Mouse (Mus musculus) right cerebral cortex, postnatal 36 days (tissue): ENCODE data around the gene Ank2.

Experiments used
- DNase-seq, 2 experiments: peaks; one replicate each; pipeline ENCODE4 v3.0.0; 2022; ENCODE audit warnings: low spot score in 2 of 2, mixed read lengths in 1 of 2

The Ank2 gene

DNA sequence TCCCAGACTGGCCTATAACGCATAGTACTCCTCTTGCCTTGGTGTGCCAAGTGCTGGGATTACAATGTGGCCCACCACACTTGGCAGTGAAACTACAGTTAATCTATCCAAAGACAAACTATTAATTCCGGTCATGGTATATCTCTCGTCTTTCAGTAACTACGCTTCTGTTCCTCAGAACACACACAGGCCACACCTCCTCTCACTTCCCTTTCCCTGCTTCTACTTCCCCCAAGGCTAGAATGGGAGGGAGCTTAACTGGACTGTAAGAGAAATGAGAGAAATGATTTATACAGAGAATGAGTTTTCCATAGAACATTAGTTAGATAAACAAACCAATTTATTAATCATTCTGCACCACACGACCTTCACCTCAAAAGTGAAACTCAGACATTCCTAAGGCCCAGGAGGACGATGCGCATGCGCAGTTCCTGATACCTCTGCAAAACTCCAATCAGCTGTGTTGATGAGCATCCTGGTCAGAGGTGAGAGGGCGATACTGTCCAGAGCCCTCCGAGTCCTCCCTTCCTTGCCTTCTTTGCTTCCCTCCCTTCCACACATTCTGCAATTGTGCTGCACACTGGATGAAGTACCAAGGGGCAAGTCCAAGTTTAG, 206.2 kb downstream of the Ank2 start:
- DNase-seq: no peak

DNA sequence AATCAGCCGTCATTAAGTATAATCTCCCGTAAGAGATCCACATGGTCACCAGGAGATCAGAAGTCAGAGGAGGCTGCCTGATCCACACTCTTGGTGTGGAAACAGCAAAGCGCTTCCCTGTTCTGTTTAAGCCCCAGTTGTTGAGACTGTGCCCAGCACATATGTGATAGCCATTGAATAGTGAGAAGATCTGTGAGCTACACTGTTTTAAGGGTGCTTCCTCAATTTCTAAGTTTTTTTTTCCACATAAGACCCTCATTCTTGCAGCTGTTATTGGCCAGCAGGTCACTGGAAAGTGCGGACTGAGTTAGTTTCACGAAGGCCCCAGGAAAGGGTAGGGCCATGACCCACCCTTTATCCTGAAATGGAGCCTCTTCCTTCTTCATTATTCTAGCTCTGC, 216.9 kb downstream of the Ank2 start:
- DNase-seq: no peak

DNA sequence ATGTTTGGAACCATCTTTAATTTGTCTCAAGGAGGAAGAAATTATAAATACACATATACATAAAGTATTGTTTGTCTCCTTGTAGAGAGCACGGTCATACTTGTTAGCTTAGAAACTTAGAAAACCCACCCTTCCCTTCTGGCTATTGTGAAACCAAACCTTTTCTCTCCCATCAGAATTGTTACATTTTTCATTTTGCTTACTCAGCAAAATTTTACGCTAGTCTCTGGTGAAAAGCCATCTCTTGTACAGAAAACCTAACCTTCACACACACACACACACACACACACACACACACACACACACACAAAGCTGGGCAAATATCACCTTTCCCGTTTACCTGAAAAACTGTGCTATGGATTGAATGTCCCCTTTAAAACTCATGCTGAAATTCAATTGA, 217.8 kb downstream of the Ank2 start:
- no peak for DNase-seq

DNA sequence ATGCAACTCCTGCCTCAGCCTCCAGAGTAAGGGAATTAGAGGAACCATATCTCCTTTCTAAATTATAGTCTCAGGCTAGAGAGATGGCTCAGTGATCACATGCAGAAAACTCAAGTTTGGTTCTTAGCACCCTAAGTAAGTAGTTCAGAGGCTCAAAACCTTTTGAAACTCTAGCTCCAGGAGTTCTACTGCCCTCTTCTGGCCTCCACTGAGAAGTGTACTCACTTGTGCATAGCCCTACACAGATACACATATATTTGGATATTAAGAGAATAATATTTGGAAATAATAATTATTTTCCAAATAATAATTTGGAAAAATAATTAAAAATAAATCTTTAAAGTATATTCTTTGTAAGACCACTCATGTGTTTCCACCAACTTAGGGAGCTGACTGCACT, 218.8 kb downstream of the Ank2 start:
- DNase-seq: no peak

DNA sequence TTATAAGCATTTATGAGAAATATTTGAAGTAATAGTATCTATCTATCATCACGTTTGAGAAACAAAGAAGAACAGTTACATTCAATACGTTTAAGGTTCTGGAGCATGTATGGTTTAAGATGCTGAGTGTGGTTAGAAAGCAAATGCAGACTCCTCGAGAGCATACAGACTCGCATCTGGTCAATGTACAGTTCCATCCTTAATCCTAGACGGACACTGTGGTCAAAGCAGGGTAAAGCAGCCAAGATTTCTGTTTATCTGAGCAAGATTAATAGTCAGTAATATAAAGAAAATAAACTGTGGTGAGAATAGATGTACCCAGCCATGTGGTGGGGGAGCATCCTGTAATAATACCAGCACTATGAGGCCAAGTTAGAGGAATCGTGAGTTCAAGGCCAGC, 223.2 kb downstream of the Ank2 start:
- no peak for DNase-seq

DNA sequence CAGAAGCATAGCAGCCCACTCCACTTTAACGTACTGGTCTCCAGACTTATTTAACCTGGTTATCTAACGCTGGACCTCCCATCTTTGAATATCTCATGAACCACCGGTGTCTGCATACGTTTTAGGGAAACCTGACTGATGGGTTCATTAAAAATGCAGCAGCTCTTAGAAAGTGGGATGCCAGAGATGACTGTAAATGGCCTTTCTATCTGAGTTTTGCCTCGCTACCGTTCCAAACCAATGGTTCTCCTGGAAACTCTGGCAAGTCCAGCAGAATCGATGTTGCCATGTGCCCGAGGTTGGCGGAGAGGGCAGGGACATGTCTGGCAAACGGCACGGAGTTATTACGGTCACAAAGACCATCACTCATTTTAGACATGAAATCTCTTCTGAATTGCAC, 226.3 kb downstream of the Ank2 start:
- no peak for DNase-seq

DNA sequence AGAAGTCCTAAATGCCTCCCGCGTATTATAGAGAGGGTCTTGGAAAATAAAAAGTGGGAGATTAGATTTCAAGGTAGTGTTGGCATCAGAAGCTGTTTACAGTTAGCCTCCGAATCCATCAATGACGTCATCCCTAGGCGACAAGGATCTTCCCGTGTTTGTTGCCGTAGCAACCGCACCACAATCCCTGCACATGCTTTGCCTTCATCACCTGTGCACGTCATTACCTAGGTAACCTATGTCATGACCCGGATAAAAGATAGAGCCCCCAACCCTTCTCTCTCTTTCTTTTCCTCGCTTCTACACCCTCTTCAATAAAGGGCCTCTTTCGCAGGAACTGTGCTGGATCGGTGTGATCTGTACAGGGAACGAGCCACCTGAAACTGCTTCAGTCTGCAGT, 229.5 kb downstream of the Ank2 start:
- DNase-seq: no peak

DNA sequence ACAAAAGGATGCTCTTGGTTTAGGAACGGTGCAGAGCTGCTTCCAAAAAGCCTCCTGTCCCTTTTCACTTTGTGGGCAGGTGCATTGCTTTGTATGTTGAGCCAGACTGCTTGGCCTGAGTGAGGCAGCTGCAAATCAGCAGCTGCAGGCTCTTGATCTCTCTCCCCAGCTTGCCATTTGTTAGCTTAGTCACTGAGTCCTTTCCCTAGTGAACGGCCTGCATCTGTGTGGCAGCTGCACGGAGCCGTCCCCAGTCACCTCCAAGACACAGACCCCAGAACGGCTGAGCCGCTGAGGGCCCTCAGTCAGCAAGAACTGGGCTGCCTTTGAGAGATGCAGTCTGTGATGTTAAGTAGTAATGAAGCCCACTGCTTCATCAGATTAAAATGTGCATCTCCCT, 231.3 kb downstream of the Ank2 start:
- DNase-seq: no peak

DNA sequence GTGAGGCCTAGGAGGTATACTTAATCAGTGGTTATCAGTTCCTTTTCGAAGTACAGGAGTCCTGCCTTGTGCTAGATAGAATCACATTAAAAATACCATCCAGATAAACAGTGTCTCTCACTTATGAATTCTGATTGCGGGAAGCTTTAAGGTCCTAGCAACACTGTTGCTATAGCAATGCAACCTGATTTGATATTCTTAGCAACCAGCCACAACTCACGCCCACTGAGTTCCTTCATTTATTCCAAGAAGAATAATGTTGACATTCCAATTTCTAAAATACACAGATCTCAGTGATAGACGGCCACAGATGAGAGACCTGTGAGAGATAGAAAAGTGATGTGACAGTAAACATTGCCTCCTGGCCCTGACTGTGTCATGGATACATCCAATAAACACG, 233.4 kb downstream of the Ank2 start:
- peak in 1 of 2 experiments; percentile 36 for DNase-seq

DNA sequence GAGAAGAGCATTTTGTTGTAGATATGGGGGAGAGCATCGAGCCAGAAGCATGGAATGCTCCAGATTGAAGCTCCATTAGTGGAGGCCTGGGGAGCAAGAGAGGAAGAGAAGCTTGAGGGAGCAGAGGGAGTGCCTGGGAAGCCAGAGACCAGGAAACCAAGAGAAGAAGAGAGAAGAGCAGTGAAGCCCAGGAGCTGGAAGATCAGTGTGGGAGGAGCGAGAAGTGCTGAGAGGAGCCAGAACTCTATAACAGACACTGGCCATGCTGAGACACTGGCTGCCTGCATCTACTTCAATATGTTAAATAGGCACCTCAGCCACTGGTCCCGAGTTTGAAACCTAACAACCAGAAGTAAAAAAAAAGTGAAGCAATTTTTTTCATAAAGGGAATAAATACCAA, 234.0 kb downstream of the Ank2 start:
- DNase-seq: peak in 1 of 2 experiments; percentile 35

DNA sequence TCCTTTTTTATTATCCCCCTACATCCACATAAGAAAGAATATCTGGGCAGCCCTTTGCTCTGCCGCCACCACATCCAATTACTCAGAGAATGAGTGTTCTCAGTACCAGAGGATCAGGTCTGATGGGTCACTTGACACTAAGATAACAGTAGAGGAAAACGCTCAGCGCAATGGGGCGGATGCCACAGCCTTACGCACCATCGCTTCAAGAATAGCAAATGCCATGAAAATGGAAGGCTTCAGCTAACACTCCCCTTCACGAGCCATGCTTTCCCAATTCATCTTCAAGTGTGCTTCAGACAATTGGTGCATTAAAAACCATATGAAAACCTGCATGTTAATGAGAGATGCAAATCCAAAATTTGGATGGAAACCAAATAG, 238.4 kb downstream of the Ank2 start:
- no peak for DNase-seq

DNA sequence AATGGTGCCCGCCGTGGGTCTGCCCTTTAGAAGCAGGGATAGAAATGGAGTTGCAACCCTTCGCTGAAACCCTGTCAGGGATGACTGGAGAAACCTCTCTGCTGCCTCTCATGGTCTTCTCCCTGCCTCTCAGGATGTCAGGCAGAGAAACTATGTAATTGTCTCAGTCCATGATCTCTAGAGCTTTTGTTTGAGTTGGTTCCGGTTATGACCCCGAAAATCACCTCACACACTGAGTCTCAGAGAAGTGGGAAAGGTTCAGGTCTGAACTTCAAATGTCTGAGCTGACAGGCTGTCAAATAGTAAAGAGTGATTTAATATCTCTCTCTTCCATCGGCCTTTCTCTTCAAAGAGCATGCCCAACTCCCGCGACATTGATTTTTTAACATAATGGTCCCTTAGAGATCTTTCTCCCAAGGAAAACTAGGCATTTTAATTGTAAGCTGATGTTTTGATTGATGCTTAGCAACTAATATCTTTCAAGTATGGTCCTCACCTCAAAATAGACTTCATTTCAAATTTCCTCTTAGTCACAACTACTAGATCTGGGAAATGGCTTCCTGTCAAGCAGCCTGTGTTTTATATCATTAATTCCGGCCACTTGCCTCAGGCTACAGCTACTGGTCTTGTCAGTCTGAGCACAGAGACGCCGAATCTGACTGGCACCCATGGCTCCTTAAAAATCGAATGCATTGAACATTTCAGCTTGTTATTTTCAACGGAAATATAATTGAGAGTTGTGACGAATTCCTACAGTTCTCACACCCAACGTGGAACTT, 239.0 kb downstream of the Ank2 start:
- no peak for DNase-seq

DNA sequence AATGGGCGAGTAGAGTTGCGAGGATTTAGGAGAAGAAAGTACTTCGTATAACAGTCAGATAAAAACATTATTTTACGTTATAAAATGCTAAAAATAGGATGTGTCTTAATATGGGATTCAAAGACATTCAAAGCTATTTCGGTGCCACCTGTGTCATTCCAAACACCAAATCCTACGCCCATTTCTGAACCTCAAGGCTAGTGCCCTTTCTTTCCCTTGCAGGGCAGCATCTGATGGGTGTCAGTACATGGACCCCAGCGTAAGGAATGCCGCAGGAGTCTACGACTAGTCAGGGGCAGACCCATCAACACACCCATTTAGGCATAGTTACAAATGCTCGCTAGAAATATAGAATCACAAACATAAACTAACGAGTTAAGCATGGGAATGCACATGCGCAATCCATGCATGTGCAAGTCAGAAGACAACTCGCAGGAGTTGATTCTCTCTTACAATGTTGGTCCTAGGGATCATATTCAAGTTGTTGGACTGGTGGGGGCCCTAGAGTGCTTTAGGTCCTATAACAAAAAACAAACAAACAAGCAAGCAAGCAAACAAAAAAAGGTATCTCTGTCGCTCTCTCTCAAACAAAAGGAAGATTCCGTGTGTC, 240.6 kb downstream of the Ank2 start:
- no peak for DNase-seq

DNA sequence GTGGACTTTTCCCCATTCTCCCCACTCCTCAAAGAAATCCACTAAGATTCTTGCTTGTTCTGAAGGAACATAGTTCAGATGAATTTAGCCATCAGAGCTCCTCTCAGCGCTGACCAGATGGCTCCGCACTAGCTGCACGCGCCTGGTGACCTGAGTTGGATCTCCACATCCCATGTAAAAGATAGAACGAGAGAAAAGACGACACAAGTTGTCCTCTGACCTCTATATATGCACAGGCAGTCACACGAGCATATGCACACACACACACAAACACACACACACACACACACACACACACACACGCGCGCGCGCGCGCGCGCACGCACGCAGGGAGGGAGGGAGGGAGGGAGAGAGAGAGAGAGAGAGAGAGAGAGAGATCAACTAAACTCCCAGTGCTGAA, 241.2 kb downstream of the Ank2 start:
- no peak for DNase-seq

DNA sequence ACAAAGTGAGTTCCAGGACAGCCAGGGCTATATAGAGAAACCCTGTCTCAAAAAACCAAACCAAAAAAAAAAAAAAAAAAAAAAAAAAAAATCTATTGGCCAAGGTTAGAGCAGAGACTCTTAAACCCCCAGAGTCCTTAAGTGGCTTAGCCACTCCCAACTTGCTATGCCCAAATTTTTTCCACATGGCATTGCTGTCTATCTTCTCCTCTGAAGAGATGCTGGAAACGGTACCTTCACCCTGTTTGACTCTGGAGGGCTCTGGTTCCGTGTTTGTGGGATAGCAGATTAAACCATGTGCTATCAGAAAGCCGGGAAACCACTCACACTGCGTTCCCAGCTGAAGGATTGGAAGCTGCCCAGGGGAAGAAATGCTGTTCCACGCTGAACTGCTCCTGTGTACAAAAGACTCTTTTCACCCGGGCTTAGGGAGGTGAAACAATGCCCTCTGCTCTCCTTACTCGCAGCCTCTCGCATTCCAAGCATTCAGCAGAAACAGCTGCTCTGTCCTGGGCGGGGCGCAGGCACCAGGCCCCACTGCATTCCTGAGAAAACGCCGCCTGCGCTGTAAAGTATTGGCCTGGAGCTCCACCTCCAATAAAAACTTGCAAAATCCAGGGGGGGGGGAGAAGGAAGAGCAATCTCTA, 241.7 kb downstream of the Ank2 start:
- DNase-seq: peak in 1 of 2 experiments; percentile 35

DNA sequence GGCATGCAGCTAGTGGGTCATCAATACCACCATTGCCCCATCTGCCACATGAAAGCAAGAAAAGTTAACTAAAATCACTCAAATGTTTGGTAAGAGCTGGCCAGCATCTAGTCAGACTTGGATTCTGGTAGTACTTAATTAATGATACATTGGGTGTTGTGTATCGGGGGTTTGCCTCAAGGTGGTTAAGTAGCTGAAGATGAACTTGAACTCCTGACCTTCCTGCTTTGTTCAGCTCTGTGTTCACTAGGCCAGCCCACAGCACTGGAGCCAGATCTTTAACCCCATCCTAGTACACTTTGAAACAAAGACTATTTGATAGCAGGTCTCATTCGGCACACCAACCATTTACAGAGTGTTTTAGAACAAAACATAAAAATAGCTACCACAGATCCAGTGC, 242.5 kb downstream of the Ank2 start:
- no peak for DNase-seq

DNA sequence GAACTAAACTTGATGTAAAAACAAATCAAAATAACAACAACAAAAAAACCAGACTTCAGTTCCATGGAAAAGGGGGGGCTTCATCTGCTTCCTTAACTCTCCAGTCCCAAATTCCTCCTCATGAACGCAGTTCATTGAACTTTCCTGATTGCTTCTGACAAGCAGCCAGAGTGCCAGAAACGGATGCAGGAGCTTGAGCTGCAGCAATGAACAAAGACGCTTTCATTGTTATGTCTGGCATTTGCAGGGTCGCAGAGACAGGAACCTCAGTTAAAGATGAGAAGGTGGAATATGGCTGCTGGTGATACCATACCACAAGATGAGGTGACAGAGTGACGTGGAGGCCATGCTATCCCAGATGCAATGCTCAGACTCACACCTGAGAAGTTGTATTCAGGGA, 248.2 kb downstream of the Ank2 start:
- DNase-seq: no peak

DNA sequence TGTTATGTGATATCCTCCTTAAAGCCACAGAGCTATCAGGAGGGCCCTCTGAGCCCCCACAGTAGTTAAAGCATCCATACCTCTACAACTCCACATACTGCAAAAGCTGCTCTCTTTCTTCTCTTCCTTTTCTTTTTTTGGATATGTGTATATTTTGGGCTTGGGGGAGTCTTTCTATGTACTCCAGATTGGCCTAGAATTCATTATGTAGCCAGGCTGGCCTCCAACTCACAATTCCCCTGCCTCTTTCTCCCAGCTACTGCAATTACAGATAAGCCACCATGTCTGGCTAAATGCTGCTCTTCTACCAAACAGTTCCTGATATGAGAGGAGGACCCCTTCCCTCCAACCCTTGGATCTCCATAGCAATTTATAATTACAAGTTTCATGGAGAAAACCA, 250.5 kb downstream of the Ank2 start:
- DNase-seq: no peak

DNA sequence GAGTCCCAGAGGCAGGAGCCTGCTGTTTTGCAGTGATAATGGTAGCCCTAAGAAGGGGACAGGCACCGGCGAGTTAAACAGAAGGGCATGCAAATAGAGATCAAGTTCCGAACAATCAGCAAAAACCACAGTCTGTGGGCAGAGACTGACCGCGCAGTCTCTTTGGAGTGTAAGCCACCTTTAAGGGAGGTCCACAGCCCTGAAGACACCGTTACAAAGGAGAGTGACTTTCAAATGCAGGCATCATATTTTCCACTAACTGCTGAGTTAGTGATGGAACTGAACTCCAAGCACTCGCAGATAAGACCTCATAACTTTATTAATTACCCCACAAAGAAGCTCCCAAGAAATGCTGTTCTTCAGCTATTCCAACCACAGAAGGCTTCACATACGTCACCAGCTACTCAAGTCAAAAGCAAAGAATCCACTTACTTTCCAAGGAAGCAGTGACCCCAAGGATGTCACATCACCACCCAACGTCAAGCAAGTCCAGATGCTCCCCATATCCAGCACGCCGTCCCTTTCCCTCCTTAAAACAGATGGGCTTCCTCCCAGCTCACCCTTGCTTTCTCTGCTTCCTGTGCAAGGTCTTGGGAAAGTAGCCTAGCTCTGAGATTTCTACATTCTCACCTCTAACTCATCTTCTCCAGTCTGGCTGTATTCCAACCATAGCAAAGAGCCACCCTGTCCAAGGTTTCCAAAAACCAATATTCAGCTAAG, 252.0 kb downstream of the Ank2 start:
- no peak for DNase-seq

DNA sequence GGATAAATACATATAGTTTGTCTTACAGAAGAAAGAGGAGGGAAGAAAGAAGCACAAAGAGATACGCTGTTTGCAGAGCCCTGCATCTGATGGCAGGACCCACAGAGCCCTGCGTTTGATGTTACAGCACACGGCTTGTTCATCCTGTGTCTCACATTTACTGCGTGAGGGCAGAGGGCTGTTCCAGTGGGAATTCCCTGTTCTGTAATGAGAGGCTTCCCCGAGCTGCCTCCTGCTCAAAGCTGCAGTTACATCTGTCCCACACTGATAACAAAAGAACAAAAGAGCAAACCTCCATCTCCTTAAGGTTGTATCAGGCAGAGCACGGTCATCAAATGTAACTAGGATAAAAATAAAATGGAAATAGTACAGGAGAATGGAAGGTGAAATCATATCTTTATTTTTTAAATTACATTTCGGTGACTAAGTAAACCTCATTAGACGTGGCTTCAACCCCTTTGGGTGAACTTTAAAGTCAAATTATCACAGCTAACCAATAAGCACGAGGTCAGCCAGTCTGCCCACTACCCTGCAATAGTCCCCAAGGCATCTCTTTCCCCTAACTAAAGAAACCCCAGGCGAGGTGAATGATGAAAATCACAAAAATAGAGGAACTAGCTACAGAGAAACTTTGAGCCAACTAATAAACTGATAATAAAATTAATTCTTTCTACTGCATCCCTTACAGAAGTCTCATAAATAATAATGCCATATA, 255.1 kb downstream of the Ank2 start:
- no peak for DNase-seq

DNA sequence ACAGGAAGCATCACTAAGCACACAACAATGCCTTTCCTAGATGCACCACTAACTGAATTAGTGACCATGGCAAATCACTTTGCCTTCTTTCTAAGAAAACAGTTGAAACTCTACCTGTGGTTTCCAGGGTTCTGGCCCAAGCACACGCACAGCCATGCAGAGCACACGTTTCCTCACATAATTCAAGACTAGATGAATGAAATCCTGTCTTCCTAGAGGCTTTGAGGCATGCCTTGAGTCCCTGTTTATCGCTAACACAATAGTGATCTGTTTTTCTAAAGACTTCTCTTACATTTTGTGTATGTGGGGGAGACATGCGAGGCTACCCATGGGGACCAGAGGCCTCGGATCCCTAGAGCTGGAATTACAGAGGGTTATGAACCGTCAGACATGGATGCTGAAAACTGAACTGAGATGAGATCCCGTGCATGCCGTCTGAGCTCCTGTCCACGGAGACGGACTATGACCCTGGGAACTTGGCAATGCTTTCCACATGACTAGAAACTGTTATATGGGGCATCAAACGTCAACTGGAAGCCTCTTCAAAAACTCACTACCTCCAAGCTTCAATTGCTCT, 256.8 kb downstream of the Ank2 start:
- DNase-seq: no peak
